Mouse (Mus musculus) common myeloid progenitor, adult 5-6 weeks (primary cell): ENCODE data around the gene Eif4g1. TPM values are rescaled to one million over a fixed set of nuclear protein-coding genes. Genes with fewer than 3 reads are reported as not detected.

Experiments used
- ATAC-seq: replicated peaks from 2 replicates; pipeline ENCODE4 v1.8.0; 2016; ENCODE audit warnings: low read depth, mild to moderate bottlenecking, moderate TSS enrichment, inconsistent platforms; ENCODE audit not compliant: poor library complexity, severe bottlenecking
- total RNA-seq: library from RNA; stranded (forward); fragments of 200-1000, 187-1606 nt; gene quantifications from 2 replicates; pipeline ENCODE4 v1.2.3, GENCODE M21; 2017

Gene Eif4g1
- total RNA-seq, 1 experiment from 2014 or later: 334 TPM

DNA sequence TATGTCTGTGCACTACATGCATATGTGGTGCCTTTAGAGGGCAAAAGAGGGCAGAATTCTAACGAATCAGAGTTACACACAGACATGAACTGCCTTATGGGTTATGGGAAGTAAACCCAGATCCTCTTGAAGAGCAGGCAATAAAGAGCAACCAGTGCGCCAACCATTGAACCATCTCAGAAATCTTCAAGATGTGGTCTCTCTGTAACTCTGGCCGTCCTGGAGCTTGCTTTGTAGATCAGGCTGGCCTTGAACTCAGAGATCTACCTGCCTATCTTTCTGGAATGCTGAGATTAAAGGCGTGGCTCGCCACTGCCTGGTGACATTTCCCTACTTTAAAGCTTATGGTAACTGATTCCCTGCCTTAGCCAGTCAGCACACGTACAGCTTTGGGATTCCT is 3.8 kb downstream of the Eif4g1 start:
- no peak; the same call in 1 of the 2 replicates for ATAC-seq

DNA sequence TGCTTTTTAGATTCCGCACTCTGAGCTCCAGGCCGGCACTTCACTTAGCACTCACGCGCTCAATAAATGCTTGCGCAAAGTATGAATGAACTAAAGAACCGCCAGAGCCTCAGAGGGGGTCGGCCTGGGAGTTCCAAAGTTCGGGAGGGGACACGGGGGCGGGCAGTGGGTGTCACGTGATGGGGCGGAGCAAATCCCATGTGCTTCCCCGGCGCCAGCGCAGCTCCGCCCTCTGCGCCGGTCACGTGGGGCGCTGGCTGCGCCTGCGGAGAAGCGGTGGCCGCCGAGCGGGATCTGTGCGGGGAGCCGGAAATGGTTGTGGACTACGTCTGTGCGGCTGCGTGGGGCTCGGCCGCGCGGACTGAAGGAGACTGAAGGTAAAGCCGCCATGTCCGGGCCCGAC is 4.4 kb downstream of the Eif4g1 start:
- ATAC-seq: peak; percentile 76

DNA sequence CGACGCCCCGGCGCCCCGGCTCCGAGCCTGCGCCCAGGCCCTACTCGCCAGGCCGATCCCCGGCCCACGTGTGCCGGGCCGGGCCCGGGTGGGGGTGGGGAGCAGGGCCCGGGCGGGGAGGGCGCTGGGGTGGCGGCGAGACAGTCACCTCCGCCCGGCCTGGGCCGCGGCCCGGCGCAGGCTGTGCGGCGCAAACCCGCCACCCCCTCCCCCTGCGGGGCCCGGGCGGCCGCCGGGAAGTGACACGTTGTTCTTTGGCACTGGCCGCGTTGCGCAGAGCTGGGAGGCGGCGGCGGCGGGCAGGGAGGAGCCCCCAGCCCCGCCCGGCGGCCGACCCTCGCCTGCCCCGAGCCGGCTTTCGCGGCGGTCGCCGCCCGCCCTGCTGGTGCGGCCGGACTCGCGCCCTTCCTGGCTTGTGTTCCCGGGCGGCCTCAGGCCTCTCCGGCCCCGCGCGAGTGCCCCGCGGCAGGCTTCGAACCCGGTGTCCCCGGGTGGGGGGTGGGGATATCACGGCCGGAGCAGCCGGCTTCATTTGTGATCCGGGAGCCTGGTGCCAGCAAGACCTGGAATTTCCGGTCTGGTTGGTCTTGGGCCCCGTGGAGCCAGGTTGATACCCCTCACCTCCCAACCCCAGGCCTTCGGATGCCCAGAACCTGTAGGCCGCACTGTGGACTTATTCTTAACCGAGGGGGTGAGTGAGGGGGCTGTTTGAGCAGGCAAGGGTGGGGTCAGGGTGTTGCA is 5.0 kb downstream of the Eif4g1 start:
- ATAC-seq: peak; percentile 5; the same call in 1 of the 2 replicates

DNA sequence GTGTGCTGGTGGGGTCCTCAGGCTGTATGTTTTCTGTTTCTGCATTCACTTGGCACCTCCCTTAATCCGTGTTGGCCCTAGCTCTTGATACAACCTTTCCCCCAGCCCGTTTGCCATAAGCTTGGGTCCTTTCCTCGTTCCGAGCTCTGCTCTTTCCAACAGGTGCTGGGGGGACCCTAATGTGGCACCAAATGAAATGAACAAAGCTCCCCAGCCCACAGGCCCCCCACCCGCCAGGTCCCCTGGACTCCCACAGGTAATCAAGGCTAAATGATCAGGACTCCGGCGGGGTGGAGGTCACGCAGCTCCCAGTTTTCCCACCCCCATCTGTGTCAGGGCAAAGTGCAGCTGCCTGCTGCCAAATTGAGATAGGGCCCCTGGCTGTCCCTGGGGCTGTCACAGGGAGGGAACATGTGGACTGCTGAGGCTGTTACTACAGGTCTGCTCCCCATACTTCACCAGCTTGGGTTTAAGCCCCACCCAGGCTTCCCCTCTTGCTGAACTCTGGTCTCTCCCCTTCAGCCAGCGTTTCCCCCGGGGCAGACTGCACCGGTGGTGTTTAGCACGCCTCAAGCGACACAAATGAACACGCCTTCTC is 5.7 kb downstream of the Eif4g1 start:
- peak; percentile 45 for ATAC-seq

DNA sequence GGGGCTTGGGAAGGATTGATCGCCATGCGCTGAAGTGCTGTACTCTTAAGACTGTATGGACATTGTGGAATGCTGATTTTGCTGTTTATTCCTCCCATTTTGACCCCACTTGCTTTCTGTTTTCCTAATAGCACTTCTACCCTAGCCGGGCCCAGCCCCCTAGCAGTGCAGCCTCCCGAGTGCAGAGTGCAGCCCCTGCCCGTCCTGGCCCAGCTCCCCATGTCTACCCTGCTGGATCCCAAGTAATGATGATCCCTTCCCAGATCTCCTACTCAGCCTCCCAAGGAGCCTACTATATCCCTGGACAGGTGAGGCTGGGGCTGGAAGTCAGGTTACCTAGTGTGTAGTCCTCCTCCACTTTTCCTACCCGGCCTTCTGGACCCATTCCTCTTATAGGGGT is 7.1 kb downstream of the Eif4g1 start:
- ATAC-seq: no peak

DNA sequence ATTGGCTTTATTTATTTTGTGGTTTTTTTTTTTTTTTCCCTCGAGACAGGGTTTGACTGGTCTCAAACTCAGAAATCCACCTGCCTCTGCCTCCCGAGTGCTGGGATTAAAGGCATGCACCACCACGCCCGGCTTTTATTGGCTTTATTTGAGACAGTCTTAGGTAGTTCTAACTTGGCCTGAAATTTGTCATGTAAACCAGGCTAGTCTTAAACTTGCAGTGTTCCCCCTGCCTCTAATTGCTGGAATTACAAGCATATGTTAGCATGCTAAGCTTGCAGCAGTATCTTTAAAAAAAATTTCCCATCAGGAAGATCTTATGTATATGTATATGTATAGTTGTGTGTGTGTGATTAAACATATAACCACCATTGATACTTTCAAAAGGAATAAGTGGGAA is 8.6 kb downstream of the Eif4g1 start:
- ATAC-seq: no peak

DNA sequence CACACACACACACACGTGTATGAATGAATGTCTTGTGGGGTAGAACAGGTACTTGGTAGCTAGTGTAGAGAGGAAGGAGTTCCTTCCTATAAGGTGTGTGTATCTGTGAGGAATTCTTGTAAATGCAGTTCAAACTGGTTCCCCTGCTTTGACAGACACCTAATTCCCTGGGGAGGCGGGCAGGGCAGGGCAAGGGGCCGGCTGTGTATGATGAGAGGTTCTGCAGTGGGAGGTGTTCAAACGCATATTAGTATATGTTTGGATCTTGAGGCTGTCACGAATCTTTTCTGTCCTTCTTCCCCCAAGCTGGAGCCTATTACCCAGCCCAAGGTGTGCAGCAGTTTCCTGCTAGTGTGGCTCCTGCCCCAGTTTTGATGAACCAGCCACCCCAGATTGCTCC is 9.3 kb downstream of the Eif4g1 start:
- ATAC-seq: no peak

DNA sequence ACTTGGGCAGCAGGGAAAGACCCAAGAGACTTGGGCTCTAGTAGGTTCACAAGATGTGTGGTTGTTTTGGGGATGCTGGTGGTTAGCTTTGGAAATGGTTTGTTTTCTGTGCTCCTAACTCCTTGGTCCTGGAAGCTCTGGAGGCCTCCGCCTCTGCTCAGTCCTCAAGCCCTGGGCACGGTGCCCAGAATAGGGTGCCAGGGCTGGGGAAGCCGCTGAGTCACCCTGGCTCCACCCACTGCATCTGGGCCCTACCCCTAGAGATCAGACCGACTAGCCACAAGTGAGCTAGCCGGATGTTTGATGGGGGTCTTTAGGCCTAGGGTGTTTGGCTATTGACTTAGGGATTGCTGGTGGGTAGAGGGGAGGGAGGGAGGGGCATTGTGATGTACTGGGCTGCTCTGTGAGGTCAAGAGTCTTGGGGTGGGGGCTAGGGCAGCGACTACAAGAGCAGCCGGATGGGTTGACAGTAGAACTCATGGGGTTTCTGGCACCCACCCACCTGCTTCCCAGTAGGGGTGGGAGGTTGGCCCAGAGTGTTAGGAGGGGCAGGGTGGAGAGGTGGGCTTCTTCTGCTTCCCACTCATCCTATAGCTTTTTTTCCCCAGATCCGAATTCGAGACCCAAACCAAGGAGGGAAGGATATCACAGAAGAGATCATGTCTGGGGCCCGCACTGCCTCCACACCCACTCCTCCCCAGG is 10.0 kb downstream of the Eif4g1 start:
- ATAC-seq: peak; percentile 94

DNA sequence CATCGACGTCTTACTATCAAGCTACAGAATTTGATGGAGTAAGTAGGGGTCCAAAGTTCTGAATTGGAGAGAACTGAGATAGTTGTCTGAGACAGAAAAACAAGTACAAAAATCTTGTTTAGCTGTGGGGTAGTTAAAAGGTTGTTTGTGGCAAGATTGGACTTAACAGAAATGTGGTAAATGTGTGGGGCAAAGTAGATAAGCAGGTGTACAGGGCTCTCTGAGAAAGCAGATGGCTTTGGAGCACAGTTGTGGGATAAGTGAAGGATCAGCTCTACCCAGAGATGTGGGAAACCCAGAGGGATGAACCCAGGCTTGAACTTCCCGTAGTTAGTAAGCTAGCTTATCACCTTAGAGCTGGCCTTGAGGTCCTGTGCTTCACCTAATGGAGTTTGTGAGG is 22.7 kb downstream of the Eif4g1 start:
- ATAC-seq: no peak

DNA sequence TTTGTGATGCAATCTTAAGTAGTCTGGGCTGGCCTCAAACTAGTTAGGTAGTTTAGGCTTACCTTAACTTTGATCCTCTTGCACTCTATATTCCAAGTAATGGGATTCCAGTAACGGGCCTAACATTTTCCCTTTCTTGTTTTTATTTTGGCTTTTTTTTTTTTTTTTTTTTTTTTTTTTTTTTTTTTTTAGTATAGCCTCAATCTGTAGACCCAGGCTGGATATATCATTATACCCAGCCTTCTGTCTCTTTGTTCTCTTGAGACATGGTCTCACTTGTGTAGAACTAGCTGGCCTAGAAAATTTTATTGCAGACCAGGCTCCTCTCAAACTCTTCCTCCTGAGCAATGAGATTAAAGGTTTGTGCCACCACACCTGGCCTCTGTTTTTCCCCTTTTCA is 23.5 kb downstream of the Eif4g1 start:
- no peak for ATAC-seq

DNA sequence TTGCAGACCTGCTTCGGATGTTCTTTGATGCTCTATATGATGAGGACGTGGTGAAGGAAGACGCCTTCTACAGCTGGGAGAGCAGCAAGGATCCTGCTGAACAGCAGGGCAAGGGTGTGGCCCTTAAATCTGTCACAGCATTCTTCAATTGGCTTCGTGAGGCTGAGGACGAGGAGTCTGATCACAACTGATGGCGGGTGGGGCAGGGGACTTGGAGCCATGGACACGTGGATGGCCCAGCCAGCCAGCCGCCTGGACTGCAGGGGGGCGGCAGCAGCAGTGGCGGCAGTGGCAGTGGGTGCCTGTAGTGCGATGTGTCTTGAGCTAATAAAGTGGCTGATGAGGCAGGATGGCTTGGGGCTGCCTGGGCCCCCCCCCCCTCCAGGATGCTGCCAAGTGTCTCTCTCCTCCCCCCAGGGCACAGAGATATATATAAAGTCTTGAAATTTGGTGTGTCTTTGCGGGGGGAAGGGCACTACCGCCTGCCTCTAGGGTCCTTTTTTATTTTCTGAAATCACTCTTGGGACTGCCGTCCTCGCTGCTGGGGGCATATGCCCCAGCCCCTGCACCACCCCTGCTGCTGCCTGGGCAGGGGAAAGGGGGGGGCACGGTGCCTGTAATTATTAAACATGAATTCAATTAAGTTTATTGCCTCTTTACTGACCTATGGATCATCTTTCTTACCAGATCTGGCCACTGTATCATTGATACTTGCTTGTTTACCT is 24.3 kb downstream of the Eif4g1 start:
- no peak for ATAC-seq

DNA sequence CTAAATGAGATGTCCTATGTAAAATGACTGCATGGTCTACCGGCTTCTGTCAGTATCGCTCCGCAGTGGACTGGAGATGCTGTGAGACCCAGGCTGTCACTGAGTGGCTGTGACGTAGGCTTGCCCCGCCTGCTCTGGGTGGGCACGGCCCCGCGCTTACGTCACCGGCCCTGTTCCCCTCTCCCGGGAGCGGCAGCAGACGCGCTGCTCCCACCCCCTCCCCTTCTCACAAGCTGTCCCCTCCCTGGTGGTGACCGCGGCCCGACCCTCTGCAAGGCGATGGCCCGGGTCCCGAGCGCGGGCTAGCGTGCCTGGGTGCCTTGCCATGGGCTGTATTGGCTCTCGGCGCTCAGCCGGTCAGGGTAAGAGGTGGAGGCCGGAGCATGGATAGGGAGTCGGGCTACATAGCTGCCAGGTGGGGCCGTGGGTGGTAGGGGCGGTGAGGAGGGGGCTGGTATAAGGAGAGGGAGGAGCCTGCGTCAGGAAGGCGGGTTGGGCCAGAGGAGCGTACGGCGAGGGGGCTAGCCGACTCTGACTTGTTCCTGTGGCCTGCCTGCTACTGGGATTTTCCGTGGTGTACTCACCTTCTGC is 25.1 kb downstream of the Eif4g1 start, which contains the start of gene Fam131a:
Gene Fam131a (plus strand): TSS at position 131 of the 591 bp plus-strand sequence.
- ATAC-seq: peak; percentile 83

DNA sequence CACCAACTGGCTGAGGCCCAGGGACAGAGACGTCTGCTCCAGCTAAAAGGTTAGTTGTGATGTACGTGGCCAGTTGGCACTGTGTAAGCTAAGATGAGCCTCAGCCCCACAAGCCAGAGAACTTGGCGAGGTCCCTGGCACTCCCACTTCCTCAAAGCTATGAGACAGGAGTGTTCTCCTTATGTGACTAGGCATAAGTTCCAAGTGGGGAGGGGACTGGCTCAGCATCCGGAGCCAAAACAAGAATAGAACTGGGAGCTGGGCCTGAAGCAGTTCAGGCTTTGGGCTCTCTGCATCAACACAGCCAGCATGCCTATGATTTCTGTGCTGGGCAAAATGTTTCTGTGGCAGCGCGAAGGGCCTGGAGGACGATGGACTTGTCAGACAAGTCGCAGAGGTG is 26.7 kb downstream of the Eif4g1 start:
- ATAC-seq: peak; percentile 42

DNA sequence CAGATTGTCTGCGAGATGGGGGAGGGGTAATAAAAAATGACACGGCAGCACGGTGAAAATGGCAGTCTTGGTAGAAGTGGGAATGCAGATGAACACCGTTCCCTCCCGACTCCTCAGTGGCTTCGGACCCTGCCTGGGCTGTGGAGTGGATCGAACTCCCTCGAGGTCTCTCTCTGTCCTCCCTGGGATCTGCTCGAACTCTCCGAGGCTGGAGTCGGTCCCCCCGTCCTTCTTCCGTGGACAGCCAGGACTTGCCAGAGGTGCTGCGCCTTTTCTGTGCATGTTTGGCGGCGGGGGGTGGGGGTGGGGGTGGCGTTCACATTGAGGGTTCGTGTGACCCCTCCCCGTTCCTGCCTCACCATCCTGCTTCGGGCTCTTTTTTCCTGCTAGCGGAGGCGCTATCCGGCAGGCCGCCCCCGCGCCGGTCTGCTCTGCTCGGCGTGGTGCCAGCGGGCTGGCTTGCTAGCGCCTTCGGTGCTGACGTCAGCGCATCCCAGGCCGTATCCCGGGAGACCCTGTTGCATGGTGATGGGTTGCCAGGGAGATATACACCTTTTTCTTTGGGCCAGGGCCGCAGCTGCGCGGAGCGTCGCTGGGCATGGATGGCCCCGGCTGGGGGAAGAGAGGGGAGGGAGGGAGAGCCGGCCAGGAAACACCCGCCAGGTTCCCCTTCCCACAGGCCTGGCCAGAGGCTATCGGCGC is 27.7 kb downstream of the Eif4g1 start:
- peak; percentile 16; the same call in 1 of the 2 replicates for ATAC-seq

DNA sequence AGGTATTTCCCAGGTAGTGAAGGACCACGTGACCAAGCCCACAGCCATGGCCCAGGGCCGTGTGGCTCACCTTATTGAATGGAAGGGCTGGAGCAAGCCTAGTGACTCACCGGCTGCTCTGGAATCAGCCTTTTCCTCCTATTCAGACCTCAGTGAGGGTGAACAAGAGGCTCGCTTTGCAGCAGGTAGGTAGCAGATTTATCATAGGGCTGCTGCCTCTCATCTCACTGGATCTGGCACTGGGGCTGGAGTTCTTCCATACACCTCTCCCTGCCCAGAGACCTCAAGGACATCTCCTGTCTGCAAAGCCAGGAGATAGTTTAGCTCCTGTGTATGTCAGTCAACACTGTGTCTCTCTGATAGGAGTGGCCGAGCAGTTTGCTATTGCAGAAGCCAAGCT is 31.2 kb downstream of the Eif4g1 start:
- no peak for ATAC-seq

DNA sequence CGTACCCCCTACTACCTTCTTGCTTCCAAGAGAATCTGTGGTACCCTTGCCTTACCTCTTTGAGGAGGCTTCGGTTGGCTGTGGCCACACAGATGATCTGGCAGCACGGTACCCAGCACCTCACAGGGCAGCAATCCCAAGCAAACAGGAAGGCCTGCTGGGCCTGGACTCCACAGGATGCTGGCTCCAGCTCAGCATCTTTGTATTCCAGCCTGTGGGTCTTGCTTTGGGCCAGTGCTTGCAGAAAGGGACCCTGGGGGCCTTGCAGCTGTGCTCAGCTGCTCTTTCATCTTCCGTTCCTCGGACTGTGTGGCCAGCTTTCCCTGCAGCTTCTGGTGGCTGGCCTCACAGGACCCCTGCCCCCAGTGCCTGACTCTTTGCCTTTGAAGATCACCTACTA is 31.9 kb downstream of the Eif4g1 start:
- ATAC-seq: no peak

DNA sequence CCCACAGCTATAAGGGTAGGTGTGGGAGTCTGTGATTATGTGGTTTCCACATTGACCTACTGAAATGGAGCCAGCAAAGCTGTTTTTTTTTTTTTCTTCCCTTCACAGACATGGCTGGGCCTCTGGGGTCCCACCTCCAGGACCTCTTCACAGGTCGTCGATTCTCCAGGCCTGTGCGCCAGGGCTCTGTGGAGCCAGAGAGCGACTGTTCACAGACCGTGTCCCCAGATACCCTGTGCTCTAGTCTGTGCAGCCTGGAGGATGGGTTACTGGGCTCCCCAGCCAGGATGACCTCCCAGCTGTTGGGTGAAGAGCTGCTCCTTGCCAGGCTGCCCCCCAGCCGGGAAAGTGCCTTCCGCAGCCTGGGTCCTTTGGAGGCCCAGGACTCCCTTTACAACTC is 33.2 kb downstream of the Eif4g1 start:
- no peak for ATAC-seq

DNA sequence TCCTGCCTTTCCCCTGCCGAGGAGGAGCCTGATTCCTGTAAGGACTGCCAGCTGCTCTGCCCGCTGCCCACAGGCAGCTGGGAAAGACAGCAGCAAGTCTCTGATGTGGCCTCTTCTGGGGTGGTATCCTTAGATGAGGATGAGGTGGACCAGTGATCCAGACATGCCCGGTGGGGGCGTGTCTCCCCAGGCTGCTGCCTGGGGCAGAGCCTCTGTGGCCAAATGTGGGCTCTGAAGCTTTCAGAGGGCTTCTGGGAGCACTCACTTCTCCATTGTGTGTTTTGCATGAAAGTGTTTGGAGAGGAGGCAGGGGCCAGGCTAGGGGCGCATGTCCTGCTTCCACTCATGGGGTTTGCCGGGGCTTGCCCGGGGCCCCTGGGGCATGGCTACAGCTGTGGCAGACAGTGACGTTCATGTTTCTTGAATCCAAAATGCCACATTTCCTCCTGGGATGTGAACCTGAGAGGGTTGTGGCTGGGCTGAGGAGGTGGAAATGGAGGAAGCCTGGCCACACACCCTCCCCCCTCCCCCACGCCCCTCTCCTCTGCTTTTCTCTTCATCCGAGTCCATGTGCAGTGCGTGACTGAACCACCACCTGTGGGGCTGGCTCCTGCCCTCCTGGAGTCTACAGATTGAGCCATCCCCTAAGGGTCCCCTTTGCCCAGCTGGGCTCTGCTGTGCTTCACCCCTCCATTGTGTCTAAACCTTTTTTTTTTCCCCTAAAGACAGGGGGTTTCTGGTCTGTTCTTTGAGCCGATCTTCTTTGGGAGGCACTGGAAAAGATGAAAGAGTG is 33.8 kb downstream of the Eif4g1 start:
- ATAC-seq: 0 out of 2 replicates have a peak, but pooled peaks have one; percentile 13

DNA sequence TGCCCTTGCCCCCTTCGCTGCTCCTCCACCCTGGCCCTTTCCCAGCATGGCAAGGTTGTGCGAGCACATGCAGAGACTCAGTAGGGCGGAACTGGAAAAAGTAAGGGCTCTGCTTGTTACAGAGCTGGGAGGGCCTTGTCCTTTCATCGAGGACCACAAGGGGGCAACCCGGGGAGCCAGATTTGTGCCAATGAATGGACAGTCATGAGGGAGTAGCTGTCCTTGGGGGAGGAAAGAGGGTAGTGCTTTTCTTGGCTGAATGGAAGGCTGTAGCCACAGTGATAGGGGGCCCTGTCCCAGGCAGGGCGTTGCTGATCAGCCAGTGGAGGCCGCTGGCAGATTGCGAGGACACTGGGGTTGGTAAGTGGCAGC is 34.4 kb downstream of the Eif4g1 start:
- peak; percentile 85 for ATAC-seq
